Mouse (Mus musculus) retina, adult 2 months (tissue): ENCODE measurements around the gene Gsk3a.

ENCODE experiments used
- DNase-seq: peaks from one replicate; pipeline ENCODE4 v3.0.0-alpha.2; 2012; ENCODE audit warnings: low read depth, low spot score

Gene Gsk3a

GRCm38 (mm10) chr7:25250141-25250972, 12.7 kb upstream of the Gsk3a start, which contains the start of gene Erf:
Gene Erf, minus strand, starts transcription at chr7:25250761.
- peak; percentile 81 for DNase-seq

- no peak for DNase-seq
Measured at GRCm38 (mm10) chr7:25249314-25250140, 11.9 kb upstream of the Gsk3a start.

GRCm38 (mm10) chr7:25248846-25249313, 11.2 kb upstream of the Gsk3a start:
- no peak for DNase-seq

- DNase-seq: no peak
Measured at GRCm38 (mm10) chr7:25248018-25248647, 10.5 kb upstream of the Gsk3a start.

GRCm38 (mm10) chr7:25247498-25247897, 9.8 kb upstream of the Gsk3a start:
- no peak for DNase-seq

GRCm38 (mm10) chr7:25246759-25247137, 9.1 kb upstream of the Gsk3a start:
- no peak for DNase-seq

GRCm38 (mm10) chr7:25246079-25246758, 8.6 kb upstream of the Gsk3a start:
- no peak for DNase-seq

- no peak for DNase-seq
Measured at GRCm38 (mm10) chr7:25244562-25245369, 7.1 kb upstream of the Gsk3a start.

GRCm38 (mm10) chr7:25243361-25243760, 5.7 kb upstream of the Gsk3a start:
- DNase-seq: no peak

- DNase-seq: no peak
Measured at GRCm38 (mm10) chr7:25241062-25241461, 3.4 kb upstream of the Gsk3a start.

- DNase-seq: no peak
Measured at GRCm38 (mm10) chr7:25240631-25241030, 3.0 kb upstream of the Gsk3a start.

GRCm38 (mm10) chr7:25238829-25239623, 1.4 kb upstream of the Gsk3a start:
- DNase-seq: peak; percentile 80

GRCm38 (mm10) chr7:25238015-25238706, 510 bp upstream of the Gsk3a start:
- peak; percentile 92 for DNase-seq

- no peak for DNase-seq
Measured at GRCm38 (mm10) chr7:25235526-25235925, 2.1 kb downstream of the Gsk3a start.

- no peak for DNase-seq
Measured at GRCm38 (mm10) chr7:25233061-25233460, 4.6 kb downstream of the Gsk3a start.

- DNase-seq: no peak
Measured at GRCm38 (mm10) chr7:25232101-25232648, 5.5 kb downstream of the Gsk3a start.

GRCm38 (mm10) chr7:25230690-25231285, 6.9 kb downstream of the Gsk3a start:
- DNase-seq: no peak

GRCm38 (mm10) chr7:25227523-25228300, 9.9 kb downstream of the Gsk3a start:
- DNase-seq: no peak
